Mouse (Mus musculus) embryonic fibroblast, embryonic 13.5 days (primary cell): ENCODE results near the gene Plcl2.

Source experiments
- CTCF ChIP-seq: IDR thresholded peaks from 2 replicates; pipeline ENCODE4 v1.5.1; 2011; ENCODE audit warnings: mild to moderate bottlenecking, control low read depth, low read length, moderate library complexity, borderline replicate concordance; ENCODE audit not compliant: insufficient read depth
- POLR2A ChIP-seq: IDR thresholded peaks from 2 replicates; pipeline ENCODE4 v1.6.1; 2011; ENCODE audit warnings: low read depth, mild to moderate bottlenecking, control low read depth, low read length, moderate library complexity

- no peak for TF ChIP-seq CTCF
- TF ChIP-seq POLR2A, result no peak
Measured at GRCm38 (mm10) chr17:50495216-50495889, 13.8 kb upstream of the Plcl2 start.
